Mouse (Mus musculus) forebrain, embryonic 15.5 days (tissue): Measurements from ENCODE around the gene Myo10. TPM values are rescaled to one million over a fixed set of nuclear protein-coding genes. Genes with fewer than 3 reads are reported as not detected.

Experiments
- ATAC-seq: fragments of 200-750 bp; cut with Nextera tagmentation; replicated peaks from 2 replicates; pipeline ENCODE4 v1.8.0; 2017; ENCODE audit warnings: mild to moderate bottlenecking, moderate TSS enrichment, moderate library complexity
- H3K27ac ChIP-seq: fragments of 300-500 bp; sonication (generic); replicated peaks from 2 replicates; pipeline ENCODE4 v1.5.1; 2015; ENCODE audit warnings: mild to moderate bottlenecking, inconsistent platforms
- H3K27me3 ChIP-seq: fragments of 300-500 bp; sonication (generic); 2 replicates; pipeline ENCODE4 v1.6.1; 2015; ENCODE audit warnings: inconsistent platforms
- H3K36me3 ChIP-seq: fragments of 300-500 bp; sonication (generic); 2 replicates; pipeline ENCODE4 v1.6.1; 2015; ENCODE audit warnings: mild to moderate bottlenecking, inconsistent platforms
- H3K4me1 ChIP-seq: fragments of 300-500 bp; sonication (generic); 2 replicates; pipeline ENCODE4 v1.6.1; 2015; ENCODE audit warnings: inconsistent platforms
- H3K4me2 ChIP-seq: fragments of 300-500 bp; sonication (generic); replicated peaks from 2 replicates; pipeline ENCODE4 v1.6.1; 2015; ENCODE audit warnings: mild to moderate bottlenecking, inconsistent platforms
- H3K4me3 ChIP-seq: fragments of 300-500 bp; sonication (generic); 2 replicates; pipeline ENCODE4 v1.5.1; 2015; ENCODE audit warnings: mild to moderate bottlenecking, inconsistent platforms
- H3K9ac ChIP-seq: fragments of 300-500 bp; sonication (generic); replicated peaks from 2 replicates; pipeline ENCODE4 v1.6.1; 2015; ENCODE audit warnings: mild to moderate bottlenecking, inconsistent platforms
- H3K9me3 ChIP-seq: fragments of 300-500 bp; sonication (generic); 2 replicates; pipeline ENCODE4 v1.6.1; 2016; ENCODE audit warnings: inconsistent platforms
- WGBS: fragments of 180-500 bp; shearing (Covaris S2); methylation state at CpG from one replicate; pipeline ENCODE4 v1.1.7; 2015; ENCODE audit warnings: mixed read lengths; 5-methylcytosine and 5-hydroxymethylcytosine counted together
- polyA plus RNA-seq: library from polyadenylated mRNA; unstranded; fragments of >200 nt; fragmentation: Nextera tagmentation; extraction: Ambion mirVana; gene quantifications from 2 replicates; pipeline ENCODE4 v1.2.1, GENCODE M21; 2015

Gene Myo10
- polyA plus RNA-seq, 1 experiment from 2014 or later, result 43.0 TPM

- Histone ChIP-seq H3K4me2 (no peak overlapping the region), H3K9ac (no peak overlapping the region), H3K4me1 (peaks cover 15% of the 10 kb centered on the region), H3K36me3 (no peaks in the 10 kb centered on the region), H3K27ac (no peak overlapping the region), H3K9me3 (no peaks in the 10 kb centered on the region), H3K27me3 (0 out of 2 replicates have a peak, but pooled peaks cover 4% of the 10 kb centered on the region), H3K4me3 (no peak overlapping the region)
- 26% methylated on average over 16 of the region's 16 CpGs for WGBS
- ATAC-seq, result no peak; the same call in 1 of the 2 replicates
Measured at GRCm38 (mm10) chr15:25669283-25670247, 47.2 kb downstream of the Myo10 start.

- Histone ChIP-seq H3K27ac (peak overlapping the region; percentile 19; the same call in 1 of the 2 replicates), H3K9ac (no peak overlapping the region), H3K9me3 (no peaks in the 10 kb centered on the region), H3K4me3 (no peak overlapping the region), H3K36me3 (no peaks in the 10 kb centered on the region), H3K4me2 (no peak overlapping the region), H3K4me1 (peaks cover 35% of the 10 kb centered on the region), H3K27me3 (0 out of 2 replicates have a peak, but pooled peaks cover 4% of the 10 kb centered on the region)
- WGBS, result 47% methylated on average over 6 of the region's 6 CpGs
- ATAC-seq, result no peak
Measured at GRCm38 (mm10) chr15:25673231-25673980, 51.1 kb downstream of the Myo10 start.

- Histone ChIP-seq H3K27ac (peak overlapping the region; percentile 60), H3K9ac (no peak overlapping the region), H3K9me3 (no peaks in the 10 kb centered on the region), H3K4me2 (no peak overlapping the region), H3K27me3 (0 out of 2 replicates have a peak, but pooled peaks cover 4% of the 10 kb centered on the region), H3K4me3 (no peak overlapping the region), H3K4me1 (peaks cover 40% of the 10 kb centered on the region), H3K36me3 (no peaks in the 10 kb centered on the region)
- WGBS, result 63% methylated on average over 17 of the region's 17 CpGs
- peak; percentile 32 for ATAC-seq
Measured at GRCm38 (mm10) chr15:25674099-25674931, 52.0 kb downstream of the Myo10 start.

- peak overlapping the region; percentile 60; the same call in 1 of the 2 replicates for H3K27ac ChIP-seq
Measured at GRCm38 (mm10) chr15:25674932-25675250, 52.6 kb downstream of the Myo10 start.

GRCm38 (mm10) chr15:25675359-25675758, 53.0 kb downstream of the Myo10 start:
- H3K27ac ChIP-seq, result peak overlapping the region; percentile 41; the same call in 1 of the 2 replicates
- no peaks in the 10 kb centered on the region for H3K27me3 ChIP-seq
- H3K36me3 ChIP-seq, result no peaks in the 10 kb centered on the region
- no peak overlapping the region for H3K4me2 ChIP-seq
- H3K9ac ChIP-seq, result no peak overlapping the region
- ATAC-seq, result no peak; the same call in 1 of the 2 replicates
- no peak overlapping the region for H3K4me3 ChIP-seq
- 95% methylated on average over 11 of the region's 11 CpGs for WGBS
- H3K9me3 ChIP-seq, result no peaks in the 10 kb centered on the region
- peaks cover 43% of the 10 kb centered on the region for H3K4me1 ChIP-seq

More at GRCm38 (mm10) chr15:25674932-25675250, 52.6 kb downstream of the Myo10 start:
- Histone ChIP-seq H3K27me3 (no peaks in the 10 kb centered on the region), H3K4me1 (peaks cover 40% of the 10 kb centered on the region), H3K9me3 (no peaks in the 10 kb centered on the region), H3K9ac (no peak overlapping the region), H3K36me3 (no peaks in the 10 kb centered on the region), H3K4me2 (no peak overlapping the region), H3K4me3 (no peak overlapping the region)
- ATAC-seq, result peak; percentile 15; the same call in 1 of the 2 replicates
- 76% methylated on average over 4 of the region's 4 CpGs for WGBS

GRCm38 (mm10) chr15:25676056-25676785, 53.9 kb downstream of the Myo10 start:
- no peak overlapping the region for H3K9ac ChIP-seq
- 28% methylated on average over 13 of the region's 13 CpGs for WGBS
- H3K36me3 ChIP-seq, result no peaks in the 10 kb centered on the region
- H3K4me2 ChIP-seq, result peak overlapping the region; percentile 4; the same call in 1 of the 2 replicates
- ATAC-seq, result peak; percentile 73
- peaks cover 44% of the 10 kb centered on the region for H3K4me1 ChIP-seq
- no peak overlapping the region for H3K4me3 ChIP-seq
- peak overlapping the region; percentile 41 for H3K27ac ChIP-seq
- H3K27me3 ChIP-seq, result no peaks in the 10 kb centered on the region
- H3K9me3 ChIP-seq, result no peaks in the 10 kb centered on the region

- no peaks in the 10 kb centered on the region for H3K27me3 ChIP-seq
- H3K4me2 ChIP-seq, result no peak overlapping the region
- ATAC-seq, result peak; percentile 15; the same call in 1 of the 2 replicates
- peaks cover 38% of the 10 kb centered on the region for H3K4me1 ChIP-seq
- H3K9ac ChIP-seq, result no peak overlapping the region
- 40% methylated on average over 3 of the region's 3 CpGs for WGBS
- H3K4me3 ChIP-seq, result no peak overlapping the region
- H3K9me3 ChIP-seq, result no peaks in the 10 kb centered on the region
- no peaks in the 10 kb centered on the region for H3K36me3 ChIP-seq
- no peak overlapping the region for H3K27ac ChIP-seq
Measured at GRCm38 (mm10) chr15:25679081-25679480, 56.8 kb downstream of the Myo10 start.

- Histone ChIP-seq H3K4me1 (peaks cover 32% of the 10 kb centered on the region), H3K4me2 (no peak overlapping the region), H3K9ac (no peak overlapping the region), H3K4me3 (no peak overlapping the region), H3K36me3 (no peaks in the 10 kb centered on the region), H3K27me3 (no peaks in the 10 kb centered on the region), H3K27ac (no peak overlapping the region), H3K9me3 (no peaks in the 10 kb centered on the region)
- 88% methylated on average over 4 of the region's 4 CpGs for WGBS
- ATAC-seq, result no peak
Measured at GRCm38 (mm10) chr15:25679616-25680015, 57.3 kb downstream of the Myo10 start.

GRCm38 (mm10) chr15:25680269-25680818, 58.0 kb downstream of the Myo10 start:
- H3K27ac ChIP-seq, result no peak overlapping the region
- WGBS, result 63% methylated on average over 10 of the region's 10 CpGs
- ATAC-seq, result no peak

GRCm38 (mm10) chr15:25682953-25683507, 60.7 kb downstream of the Myo10 start:
- Histone ChIP-seq H3K27me3 (no peaks in the 10 kb centered on the region), H3K4me3 (no peak overlapping the region), H3K36me3 (no peaks in the 10 kb centered on the region), H3K4me2 (no peak overlapping the region), H3K4me1 (peaks cover 12% of the 10 kb centered on the region; the same call in 1 of the 2 replicates), H3K9ac (no peak overlapping the region), H3K9me3 (no peaks in the 10 kb centered on the region), H3K27ac (no peak overlapping the region)
- ATAC-seq, result no peak
- WGBS, result 51% methylated on average over 13 of the region's 13 CpGs

More at GRCm38 (mm10) chr15:25680269-25680818, 58.0 kb downstream of the Myo10 start:
- H3K4me3 ChIP-seq, result no peak overlapping the region
- no peaks in the 10 kb centered on the region for H3K9me3 ChIP-seq
- no peak overlapping the region for H3K4me2 ChIP-seq
- H3K36me3 ChIP-seq, result no peaks in the 10 kb centered on the region
- H3K9ac ChIP-seq, result no peak overlapping the region
- peaks cover 28% of the 10 kb centered on the region for H3K4me1 ChIP-seq
- no peaks in the 10 kb centered on the region for H3K27me3 ChIP-seq
